Mouse (Mus musculus): ENCODE results near the gene Itgb5. TPM values are rescaled to one million over a fixed set of nuclear protein-coding genes. Genes with fewer than 3 reads are reported as not detected.

The Itgb5 gene
- polyA plus RNA-seq, 1 experiment from 2014 or later = 41.4 TPM

- Histone ChIP-seq H3K4me2 (ENCODE audit: low read length) (no peak overlapping the region), H3K9me3 (ENCODE audit: control insufficient read depth, low read length) (no peaks in the 10 kb centered on the region), H3K9ac (ENCODE audit: low read length) (no peak overlapping the region), H3K27ac (ENCODE audit: low read depth) (no peak overlapping the region), H3K27me3 (replicated peaks; ENCODE audit: control insufficient read depth, insufficient read depth, low read length) (no peaks in the 10 kb centered on the region), H3K4me3 (ENCODE audit: low read depth, low read length) (no peak overlapping the region), H3K4me1 (replicated peaks; ENCODE audit: control insufficient read depth, insufficient read depth, low read length) (peaks cover 30% of the 10 kb centered on the region), H3K36me3 (ENCODE audit: control insufficient read depth, insufficient read depth, low read length) (peaks cover 14% of the 10 kb centered on the region)
- no peak for ATAC-seq (replicated peaks; ENCODE audit: low FRiP score, low TSS enrichment, low read depth)
- no peak for DNase-seq (ENCODE audit: low spot score)
- 48% methylated on average over 7 of the region's 7 CpGs for WGBS
Observed at GRCm38 (mm10) chr16:33895690-33896089, 66.2 kb downstream of the Itgb5 start.

- H3K4me2 ChIP-seq (ENCODE audit: low read length) = no peak overlapping the region
- no peak overlapping the region for H3K4me3 ChIP-seq (ENCODE audit: low read depth, low read length)
- H3K9me3 ChIP-seq (ENCODE audit: control insufficient read depth, low read length) = no peaks in the 10 kb centered on the region
- ATAC-seq (replicated peaks; ENCODE audit: low FRiP score, low TSS enrichment, low read depth) = no peak
- H3K27me3 ChIP-seq (replicated peaks; ENCODE audit: control insufficient read depth, insufficient read depth, low read length) = no peaks in the 10 kb centered on the region
- peaks cover 19% of the 10 kb centered on the region for H3K4me1 ChIP-seq (replicated peaks; ENCODE audit: control insufficient read depth, insufficient read depth, low read length)
- 95% methylated on average over 7 of the region's 7 CpGs for WGBS
- H3K9ac ChIP-seq (ENCODE audit: low read length) = no peak overlapping the region
- DNase-seq (ENCODE audit: low spot score) = no peak
- H3K27ac ChIP-seq (ENCODE audit: low read depth) = no peak overlapping the region
- peaks cover 14% of the 10 kb centered on the region for H3K36me3 ChIP-seq (ENCODE audit: control insufficient read depth, insufficient read depth, low read length)
Observed at GRCm38 (mm10) chr16:33896801-33897200, 67.3 kb downstream of the Itgb5 start.

GRCm38 (mm10) chr16:33903664-33904441 is 74.4 kb downstream of the Itgb5 start:
- DNase-seq (ENCODE audit: low spot score) (no peak), ATAC-seq (replicated peaks; ENCODE audit: low FRiP score, low TSS enrichment, low read depth) (no peak)
- H3K27me3 ChIP-seq (replicated peaks; ENCODE audit: control insufficient read depth, insufficient read depth, low read length) = no peaks in the 10 kb centered on the region
- peaks cover 13% of the 10 kb centered on the region for H3K4me1 ChIP-seq (replicated peaks; ENCODE audit: control insufficient read depth, insufficient read depth, low read length)
- WGBS = 45% methylated on average over 11 of the region's 11 CpGs
- H3K4me2 ChIP-seq (ENCODE audit: low read length) = no peak overlapping the region
- no peaks in the 10 kb centered on the region for H3K9me3 ChIP-seq (ENCODE audit: control insufficient read depth, low read length)
- H3K9ac ChIP-seq (ENCODE audit: low read length) = no peak overlapping the region
- H3K36me3 ChIP-seq (ENCODE audit: control insufficient read depth, insufficient read depth, low read length) = peaks cover 25% of the 10 kb centered on the region
- H3K4me3 ChIP-seq (ENCODE audit: low read depth, low read length) = no peak overlapping the region
- H3K27ac ChIP-seq (ENCODE audit: low read depth) = no peak overlapping the region

GRCm38 (mm10) chr16:33904553-33904952 is 75.1 kb downstream of the Itgb5 start:
- H3K27me3 ChIP-seq (replicated peaks; ENCODE audit: control insufficient read depth, insufficient read depth, low read length) = no peaks in the 10 kb centered on the region
- H3K4me2 ChIP-seq (ENCODE audit: low read length) = no peak overlapping the region
- peaks cover 18% of the 10 kb centered on the region for H3K36me3 ChIP-seq (ENCODE audit: control insufficient read depth, insufficient read depth, low read length)
- ATAC-seq (replicated peaks; ENCODE audit: low FRiP score, low TSS enrichment, low read depth) (no peak), DNase-seq (ENCODE audit: low spot score) (no peak)
- H3K9ac ChIP-seq (ENCODE audit: low read length) = no peak overlapping the region
- H3K9me3 ChIP-seq (ENCODE audit: control insufficient read depth, low read length) = no peaks in the 10 kb centered on the region
- H3K27ac ChIP-seq (ENCODE audit: low read depth) = no peak overlapping the region
- 79% methylated on average over 5 of the region's 5 CpGs for WGBS
- peaks cover 13% of the 10 kb centered on the region for H3K4me1 ChIP-seq (replicated peaks; ENCODE audit: control insufficient read depth, insufficient read depth, low read length)
- H3K4me3 ChIP-seq (ENCODE audit: low read depth, low read length) = no peak overlapping the region

- H3K36me3 ChIP-seq (ENCODE audit: control insufficient read depth, insufficient read depth, low read length) = 0 out of 2 replicates have a peak, but pooled peaks cover 19% of the 10 kb centered on the region
- no peaks in the 10 kb centered on the region for H3K9me3 ChIP-seq (ENCODE audit: control insufficient read depth, low read length)
- H3K4me1 ChIP-seq (replicated peaks; ENCODE audit: control insufficient read depth, insufficient read depth, low read length) = peaks cover 13% of the 10 kb centered on the region
- WGBS = 86% methylated on average over 4 of the region's 4 CpGs
- ATAC-seq (replicated peaks; ENCODE audit: low FRiP score, low TSS enrichment, low read depth) (no peak), DNase-seq (ENCODE audit: low spot score) (no peak)
- no peak overlapping the region for H3K9ac ChIP-seq (ENCODE audit: low read length)
- H3K27ac ChIP-seq (ENCODE audit: low read depth) = no peak overlapping the region
- H3K27me3 ChIP-seq (replicated peaks; ENCODE audit: control insufficient read depth, insufficient read depth, low read length) = no peaks in the 10 kb centered on the region
- no peak overlapping the region for H3K4me2 ChIP-seq (ENCODE audit: low read length)
- H3K4me3 ChIP-seq (ENCODE audit: low read depth, low read length) = no peak overlapping the region
Observed at GRCm38 (mm10) chr16:33908239-33908638, 78.8 kb downstream of the Itgb5 start.

- peaks cover 26% of the 10 kb centered on the region; the same call in 1 of the 2 replicates for H3K36me3 ChIP-seq (ENCODE audit: control insufficient read depth, insufficient read depth, low read length)
- H3K9ac ChIP-seq (ENCODE audit: low read length) = no peak overlapping the region
- DNase-seq (ENCODE audit: low spot score) (no peak), ATAC-seq (replicated peaks; ENCODE audit: low FRiP score, low TSS enrichment, low read depth) (no peak)
- no peak overlapping the region for H3K4me3 ChIP-seq (ENCODE audit: low read depth, low read length)
- 81% methylated on average over 4 of the region's 4 CpGs for WGBS
- H3K27ac ChIP-seq (ENCODE audit: low read depth) = no peak overlapping the region
- H3K4me2 ChIP-seq (ENCODE audit: low read length) = no peak overlapping the region
- no peaks in the 10 kb centered on the region for H3K27me3 ChIP-seq (replicated peaks; ENCODE audit: control insufficient read depth, insufficient read depth, low read length)
- peaks cover 17% of the 10 kb centered on the region for H3K4me1 ChIP-seq (replicated peaks; ENCODE audit: control insufficient read depth, insufficient read depth, low read length)
- no peaks in the 10 kb centered on the region for H3K9me3 ChIP-seq (ENCODE audit: control insufficient read depth, low read length)
Observed at GRCm38 (mm10) chr16:33914997-33915396, 85.5 kb downstream of the Itgb5 start.

- DNase-seq (ENCODE audit: low spot score) (no peak), ATAC-seq (replicated peaks; ENCODE audit: low FRiP score, low TSS enrichment, low read depth) (no peak)
- WGBS = 56% methylated on average over 12 of the region's 12 CpGs
- Histone ChIP-seq H3K36me3 (ENCODE audit: control insufficient read depth, insufficient read depth, low read length) (peaks cover 21% of the 10 kb centered on the region; the same call in 1 of the 2 replicates), H3K9me3 (ENCODE audit: control insufficient read depth, low read length) (no peaks in the 10 kb centered on the region), H3K9ac (ENCODE audit: low read length) (no peak overlapping the region), H3K27me3 (replicated peaks; ENCODE audit: control insufficient read depth, insufficient read depth, low read length) (no peaks in the 10 kb centered on the region), H3K4me2 (ENCODE audit: low read length) (no peak overlapping the region), H3K27ac (ENCODE audit: low read depth) (peak overlapping the region; percentile 76), H3K4me1 (replicated peaks; ENCODE audit: control insufficient read depth, insufficient read depth, low read length) (peaks cover 27% of the 10 kb centered on the region), H3K4me3 (ENCODE audit: low read depth, low read length) (no peak overlapping the region)
Observed at GRCm38 (mm10) chr16:33916473-33917251, 87.2 kb downstream of the Itgb5 start.

GRCm38 (mm10) chr16:33917390-33917789 is 87.9 kb downstream of the Itgb5 start:
- Histone ChIP-seq H3K27ac (ENCODE audit: low read depth) (peak overlapping the region; percentile 76), H3K9ac (ENCODE audit: low read length) (no peak overlapping the region), H3K4me2 (ENCODE audit: low read length) (no peak overlapping the region), H3K9me3 (ENCODE audit: control insufficient read depth, low read length) (no peaks in the 10 kb centered on the region), H3K36me3 (ENCODE audit: control insufficient read depth, insufficient read depth, low read length) (peaks cover 18% of the 10 kb centered on the region; the same call in 1 of the 2 replicates), H3K4me1 (replicated peaks; ENCODE audit: control insufficient read depth, insufficient read depth, low read length) (peaks cover 34% of the 10 kb centered on the region), H3K4me3 (ENCODE audit: low read depth, low read length) (no peak overlapping the region), H3K27me3 (replicated peaks; ENCODE audit: control insufficient read depth, insufficient read depth, low read length) (no peaks in the 10 kb centered on the region)
- ATAC-seq (replicated peaks; ENCODE audit: low FRiP score, low TSS enrichment, low read depth) (no peak), DNase-seq (ENCODE audit: low spot score) (no peak)
- 38% methylated on average over 5 of the region's 5 CpGs for WGBS

All from intestine, embryonic 14.5 days (tissue).